Mouse (Mus musculus) lung, adult 2 months (tissue): Measurements from ENCODE around the gene Tnp1. TPM values are rescaled to one million over a fixed set of nuclear protein-coding genes. Genes with fewer than 3 reads are reported as not detected.
A peak's percentile ranks its signal among the peaks of the same experiment; 100 is the strongest.

Source experiments
- DNase-seq: peaks from one replicate; pipeline ENCODE4 v3.0.0; 2022
- H3K4me1 ChIP-seq: fragments of 200-500 bp; 2 replicates; pipeline ENCODE4 v1.6.1; 2011; ENCODE audit warnings: low read length; ENCODE audit not compliant: control insufficient read depth, insufficient read depth
- H3K4me3 ChIP-seq: fragments of 200-500 bp; replicated peaks from 2 replicates; pipeline ENCODE3; 2011; ENCODE audit warnings: low read depth, mild to moderate bottlenecking, control low read depth, low read length; ENCODE audit errors: extremely low read depth
- CTCF ChIP-seq: fragments of 200-500 bp; IDR thresholded peaks from 2 replicates; pipeline ENCODE4 v1.5.1; 2011; ENCODE audit warnings: mild to moderate bottlenecking, low read length, control low read depth; ENCODE audit not compliant: insufficient read depth
- POLR2A ChIP-seq: fragments of 200-500 bp; IDR thresholded peaks from 2 replicates; pipeline ENCODE4 v1.6.1; 2011; ENCODE audit warnings: low read depth, mild to moderate bottlenecking, control low read depth, low read length, borderline replicate concordance; ENCODE audit errors: extremely low read depth
- WGBS: fragments of 180-500 bp; shearing (Covaris S2); methylation state at CpG from one replicate; pipeline ENCODE4 v1.1.7; 2018; 5-methylcytosine and 5-hydroxymethylcytosine counted together
- polyA plus RNA-seq: library from polyadenylated mRNA; depleted of rRNA; stranded (reverse); fragments of >200 nt; gene quantifications from 2 replicates; pipeline ENCODE4 v1.2.3, GENCODE M21; 2012

Gene Tnp1
- polyA plus RNA-seq, 1 experiment, result not detected

DNA sequence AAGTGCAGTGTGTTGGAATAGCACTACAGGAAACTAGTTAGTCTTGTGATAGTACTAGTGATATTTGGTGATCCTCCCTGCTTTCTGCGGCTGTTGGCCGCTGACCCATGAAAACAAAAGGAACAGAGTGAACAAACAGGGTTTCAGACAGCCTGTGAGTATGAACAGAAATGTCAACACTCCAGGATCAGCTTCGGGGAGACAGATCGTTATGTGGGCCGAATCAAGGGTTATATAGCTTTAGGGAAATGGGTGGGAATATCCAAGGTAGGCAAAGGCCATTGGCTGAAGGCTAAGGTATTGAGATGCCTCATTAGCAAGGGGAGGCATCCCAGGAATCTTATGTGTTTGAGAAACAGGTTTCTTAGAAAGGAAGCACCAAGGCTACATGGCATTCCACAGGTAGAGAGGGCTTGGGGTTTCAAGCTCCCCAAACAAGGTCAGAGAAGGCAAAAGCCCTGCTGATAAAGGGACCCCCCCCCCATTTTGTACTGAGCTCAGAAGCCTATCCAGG is 11.1 kb upstream of the Tnp1 start:
- H3K4me1 ChIP-seq, result no peaks in the 10 kb centered on the region
- no peak overlapping the region for H3K4me3 ChIP-seq
- WGBS, result 69% methylated on average over 5 of the region's 5 CpGs
- no peak for TF ChIP-seq POLR2A
- peak; percentile 10 for DNase-seq

DNA sequence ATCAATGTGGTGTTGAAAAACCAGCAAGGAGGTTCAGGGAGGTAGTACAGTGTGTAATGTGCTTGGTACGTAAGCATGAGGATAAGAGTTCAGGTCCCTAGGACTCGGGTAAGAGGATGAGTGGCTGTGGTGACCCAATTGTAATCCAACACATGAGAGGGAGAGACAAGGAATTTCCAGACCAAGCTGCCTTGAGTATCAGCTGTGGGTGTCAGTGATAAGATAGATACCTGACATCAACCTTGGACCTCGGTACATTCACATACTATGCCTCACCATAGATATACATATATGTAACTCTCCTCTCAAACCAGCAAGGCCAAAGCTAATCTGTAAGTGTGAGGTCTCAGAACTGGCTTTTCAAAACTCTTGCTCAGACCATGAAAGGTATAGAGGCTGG is 10.4 kb upstream of the Tnp1 start:
- TF ChIP-seq POLR2A (no peak), CTCF (no peak)
- Histone ChIP-seq H3K4me3 (no peak overlapping the region), H3K4me1 (no peaks in the 10 kb centered on the region)
- DNase-seq, result no peak
- 83% methylated on average over 3 of the region's 3 CpGs for WGBS

DNA sequence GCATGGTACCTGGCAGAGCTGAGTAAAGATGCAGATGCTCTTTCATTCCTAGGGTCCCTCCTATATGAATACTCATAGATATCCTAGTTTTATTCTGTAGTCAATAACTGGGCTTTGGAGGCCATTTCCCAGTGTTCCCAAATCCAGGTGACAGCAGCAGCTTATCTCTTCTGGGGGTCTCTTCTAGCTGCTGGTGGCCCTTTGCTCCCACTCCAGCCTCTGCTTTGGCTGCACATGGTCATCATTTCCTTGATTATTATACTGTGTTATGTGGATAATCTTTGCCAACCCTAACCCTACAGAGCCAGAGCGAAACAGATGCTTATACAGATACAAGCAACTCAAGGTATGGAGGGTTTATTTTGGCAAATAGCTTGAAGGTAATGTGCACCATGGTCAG is 8.9 kb downstream of the Tnp1 start:
- H3K4me1 ChIP-seq, result no peaks in the 10 kb centered on the region
- no peak for DNase-seq
- H3K4me3 ChIP-seq, result no peak overlapping the region
- WGBS, result 94% methylated on average over 1 of the region's 1 CpGs
- no peak for TF ChIP-seq POLR2A
- TF ChIP-seq CTCF, result no peak

DNA sequence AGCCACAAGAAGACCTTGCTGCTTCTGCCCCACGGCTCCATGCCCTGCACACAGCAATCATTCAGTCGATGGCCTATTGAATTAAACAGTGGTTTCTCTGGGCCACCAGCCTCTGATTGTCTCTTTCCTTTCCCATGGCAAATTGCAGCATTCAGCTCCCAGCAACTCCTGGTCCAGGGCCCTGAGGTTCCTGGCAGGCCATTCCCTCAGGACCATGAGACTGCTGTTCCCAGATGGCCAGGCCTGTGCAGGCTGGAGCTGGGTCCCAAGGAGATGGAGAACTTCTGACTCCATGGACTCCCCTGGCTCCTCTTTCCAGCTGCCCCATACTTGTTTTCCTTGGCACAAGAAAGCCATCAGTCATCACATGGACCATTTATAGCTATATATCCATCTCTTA is 10.8 kb downstream of the Tnp1 start:
- H3K4me3 ChIP-seq, result no peak overlapping the region
- 89% methylated on average over 2 of the region's 2 CpGs for WGBS
- no peak for TF ChIP-seq CTCF
- TF ChIP-seq POLR2A, result no peak
- DNase-seq, result no peak
- H3K4me1 ChIP-seq, result no peaks in the 10 kb centered on the region

DNA sequence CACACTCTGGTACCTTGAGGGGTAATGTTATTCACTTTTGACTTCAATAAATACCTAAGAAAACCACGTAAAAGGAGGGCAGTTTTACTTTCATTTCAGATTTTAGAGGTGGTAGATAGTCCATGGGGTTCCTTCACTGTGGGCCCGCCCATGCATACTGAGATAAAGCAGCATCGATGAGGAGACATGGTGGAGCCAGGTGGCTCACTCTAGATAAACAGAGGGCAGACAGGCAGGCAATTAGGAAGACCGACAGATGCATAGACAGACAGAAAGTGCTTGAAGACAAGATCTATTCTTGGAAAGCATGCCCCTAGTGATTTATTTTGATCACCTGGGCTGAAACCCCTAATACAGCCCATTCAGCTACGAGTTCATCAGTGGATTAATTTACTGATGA is 13.1 kb downstream of the Tnp1 start:
- Histone ChIP-seq H3K4me1 (no peaks in the 10 kb centered on the region), H3K4me3 (no peak overlapping the region)
- WGBS, result 65% methylated on average over 5 of the region's 5 CpGs
- TF ChIP-seq POLR2A (no peak), CTCF (no peak)
- no peak for DNase-seq

DNA sequence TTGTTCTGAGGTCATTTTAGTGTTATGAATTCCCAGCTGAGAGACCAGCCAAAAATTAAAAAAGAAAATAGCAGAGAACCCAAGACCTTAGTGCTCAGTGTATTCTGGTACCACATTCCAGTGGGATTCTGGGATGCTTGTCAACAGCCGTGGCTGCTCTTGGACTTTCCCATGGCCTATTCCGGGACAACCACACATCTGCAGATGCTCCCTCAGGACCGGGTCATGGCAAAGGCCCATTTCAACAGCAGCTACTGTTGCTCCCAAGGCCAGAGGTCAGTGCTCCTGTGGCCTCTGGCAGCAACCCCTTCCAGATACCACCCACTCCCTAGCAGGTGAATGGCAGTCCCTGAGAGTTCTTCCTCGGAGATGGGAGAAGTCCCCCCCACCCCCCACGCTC is 13.7 kb downstream of the Tnp1 start:
- TF ChIP-seq POLR2A (no peak), CTCF (no peak)
- 65% methylated on average over 5 of the region's 5 CpGs for WGBS
- no peak overlapping the region for H3K4me3 ChIP-seq
- H3K4me1 ChIP-seq, result no peaks in the 10 kb centered on the region
- no peak for DNase-seq

DNA sequence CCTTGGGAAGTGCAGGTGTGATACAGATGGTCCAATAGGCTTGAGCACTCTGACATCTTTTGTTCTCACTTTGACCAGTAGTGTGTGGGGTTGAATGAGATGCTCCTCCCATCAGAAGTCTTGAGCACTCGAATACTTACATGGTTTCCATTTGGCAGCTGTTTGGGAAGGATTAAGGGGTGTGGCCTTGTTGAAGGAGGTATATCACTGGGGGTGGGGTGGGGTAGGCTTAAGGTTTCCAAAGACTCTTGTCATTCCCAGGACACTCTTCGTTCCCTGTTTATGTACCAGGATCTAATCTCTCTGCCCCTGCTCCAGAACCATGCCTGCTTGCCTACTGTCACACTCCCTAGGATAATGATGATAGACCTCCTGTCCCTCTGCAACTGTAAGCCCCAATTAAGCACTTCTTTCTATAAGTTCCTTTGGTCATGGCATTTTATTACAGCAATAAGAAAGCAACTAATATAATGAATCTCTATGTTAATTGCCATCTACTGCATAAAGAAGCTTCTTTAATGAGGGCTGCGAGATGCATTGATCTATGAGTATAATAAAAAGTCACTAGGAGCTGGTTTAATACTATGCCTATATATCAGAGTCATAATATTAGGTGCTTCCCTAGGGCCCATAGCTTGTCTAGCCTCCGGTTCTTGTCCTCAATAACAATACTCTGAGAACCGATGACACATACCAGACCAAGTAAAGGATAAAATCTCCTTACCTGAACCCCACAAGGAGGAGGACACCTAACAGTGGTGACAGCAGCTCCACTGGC is 20.8 kb downstream of the Tnp1 start:
- TF ChIP-seq CTCF, result no peak
- Histone ChIP-seq H3K4me3 (no peak overlapping the region), H3K4me1 (no peaks in the 10 kb centered on the region)
- DNase-seq, result no peak
- WGBS, result 93% methylated on average over 5 of the region's 5 CpGs

DNA sequence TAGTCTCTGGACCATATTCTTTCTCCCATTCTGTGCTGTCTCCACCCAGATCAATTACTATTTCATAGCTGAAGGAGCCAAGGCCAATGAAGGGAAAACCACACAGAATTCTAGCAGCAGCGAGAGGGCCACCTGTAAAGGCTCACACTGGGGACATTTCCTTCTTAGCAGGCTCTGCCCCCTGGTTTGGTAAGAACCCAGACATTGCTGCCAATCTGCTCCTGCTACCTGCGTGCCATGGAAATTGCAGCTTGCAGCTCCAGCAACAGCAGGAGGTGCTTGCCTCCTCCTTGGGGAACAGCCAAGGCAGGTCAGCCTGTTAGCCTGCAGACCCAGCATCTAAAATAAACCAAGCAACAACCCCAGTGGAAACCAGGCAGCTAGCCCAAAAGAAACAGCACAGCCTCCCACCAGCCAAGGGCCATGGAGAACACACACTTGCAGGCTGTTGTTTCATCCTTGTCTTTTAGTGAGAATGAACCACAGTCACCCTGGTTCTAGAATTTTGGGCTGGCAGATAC is 22.7 kb downstream of the Tnp1 start:
- Histone ChIP-seq H3K4me3 (no peak overlapping the region), H3K4me1 (no peaks in the 10 kb centered on the region)
- TF ChIP-seq CTCF (no peak), POLR2A (no peak)
- WGBS, result 75% methylated on average over 2 of the region's 2 CpGs
- no peak for DNase-seq

DNA sequence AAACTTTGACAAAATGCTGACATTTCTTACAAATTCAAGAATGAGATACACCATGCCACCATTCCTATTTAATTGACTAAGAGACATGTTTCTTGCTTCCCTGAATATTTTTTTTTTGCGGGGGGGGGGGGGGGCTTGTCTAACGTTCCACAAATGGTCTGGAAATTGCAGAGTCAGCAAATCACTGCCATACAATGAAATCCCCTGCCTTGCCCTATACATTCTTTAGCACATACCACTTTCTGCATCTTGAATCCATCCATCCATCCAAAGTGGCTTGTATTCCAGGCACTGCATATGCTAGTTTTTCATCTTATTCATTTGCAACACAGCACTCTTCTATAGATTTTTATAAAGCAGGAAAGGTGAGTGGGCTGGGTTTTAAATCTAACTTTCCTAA is 23.5 kb downstream of the Tnp1 start:
- no peak for TF ChIP-seq CTCF
- 51% methylated on average over 2 of the region's 2 CpGs for WGBS
- Histone ChIP-seq H3K4me1 (no peaks in the 10 kb centered on the region), H3K4me3 (no peak overlapping the region)
- DNase-seq, result no peak

DNA sequence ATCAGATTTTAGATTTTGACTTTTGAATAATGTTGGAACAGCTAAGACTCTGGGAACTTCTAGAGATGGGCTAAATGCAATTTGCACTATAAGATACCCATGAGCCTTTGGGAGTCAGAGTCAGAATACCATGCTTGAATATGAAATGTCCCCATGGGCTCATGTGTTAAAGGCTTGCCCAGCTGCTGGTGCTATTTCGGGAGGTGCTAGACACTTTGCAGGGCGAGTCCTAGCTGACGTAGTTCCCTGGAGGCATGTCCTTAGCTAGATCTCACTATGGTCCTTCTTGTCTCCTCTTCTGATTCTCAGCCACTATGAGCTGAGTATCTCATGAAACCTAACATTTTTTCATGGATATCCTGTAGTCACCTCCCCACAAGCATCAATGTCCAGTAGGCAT is 26.8 kb downstream of the Tnp1 start:
- no peak for DNase-seq
- H3K4me3 ChIP-seq, result no peak overlapping the region
- 80% methylated on average over 3 of the region's 3 CpGs for WGBS
- H3K4me1 ChIP-seq, result no peaks in the 10 kb centered on the region
- no peak for TF ChIP-seq POLR2A
- TF ChIP-seq CTCF, result no peak
